Mouse (Mus musculus) A20 (cell line): Measurements from ENCODE around the gene Tardbp.

Source experiments
- DNase-seq: peaks from one replicate; pipeline ENCODE4 v3.0.0-alpha.2; 2011; ENCODE audit warnings: low read depth, low spot score

Tardbp gene

DNA sequence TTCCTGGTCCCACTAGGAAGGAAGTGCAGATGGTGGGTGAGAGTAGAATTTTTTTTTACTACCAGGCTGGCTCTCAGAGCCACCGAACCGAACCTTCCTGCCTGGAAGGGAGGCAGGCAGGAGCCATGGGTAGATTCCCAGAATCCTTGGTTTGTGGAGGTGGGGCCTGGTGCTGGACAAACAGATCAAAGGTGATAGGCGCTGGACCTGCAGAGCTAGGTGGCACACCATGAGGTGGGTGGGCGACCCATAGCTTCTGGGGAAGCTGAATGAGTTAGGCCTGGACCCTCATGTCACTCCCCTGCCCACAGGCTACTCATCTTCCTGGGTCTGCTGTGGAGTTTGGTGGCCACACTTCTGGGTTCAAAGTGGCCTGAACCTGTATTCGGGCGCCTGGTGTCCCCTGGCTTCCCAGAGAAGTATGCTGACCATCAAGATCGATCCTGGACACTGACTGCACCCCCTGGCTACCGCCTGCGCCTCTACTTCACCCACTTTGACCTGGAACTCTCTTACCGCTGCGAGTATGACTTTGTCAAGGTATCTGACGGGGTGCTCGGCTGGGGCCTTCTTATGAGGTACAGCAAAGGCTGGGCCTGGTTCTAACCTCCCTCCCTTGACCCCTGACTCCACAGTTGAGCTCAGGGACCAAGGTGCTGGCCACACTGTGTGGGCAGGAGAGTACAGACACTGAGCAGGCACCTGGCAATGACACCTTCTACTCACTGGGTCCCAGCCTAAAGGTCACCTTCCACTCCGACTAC lies 24.3 kb downstream of the Tardbp start, which contains the start of gene Masp2:
Gene Masp2 (plus strand): TSS at position 198 of the 764 bp plus-strand sequence.
- DNase-seq: no peak

- DNase-seq: no peak
Measured at GRCm38 (mm10) chr4:148601871-148602270, 24.9 kb downstream of the Tardbp start.

DNA sequence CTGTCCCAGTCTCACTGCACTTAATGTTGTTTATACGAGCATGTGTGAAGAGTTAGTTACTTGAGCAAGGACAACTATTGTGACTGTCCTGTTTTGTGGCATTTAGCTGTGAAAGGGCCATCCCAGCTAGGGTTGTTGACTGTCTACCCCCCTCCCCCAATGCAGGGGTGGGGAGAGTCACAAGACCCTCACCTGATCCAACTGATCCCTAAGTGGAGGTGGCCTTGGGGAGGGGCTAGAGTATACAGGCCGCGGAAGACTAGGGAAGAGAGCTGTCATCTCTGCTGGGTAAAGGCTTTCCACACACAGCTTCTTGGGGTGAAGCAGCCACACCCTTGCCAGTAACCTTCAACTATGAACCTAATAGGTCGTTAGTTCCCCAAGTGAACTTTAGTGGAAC lies 26.5 kb downstream of the Tardbp start:
- DNase-seq: no peak

DNA sequence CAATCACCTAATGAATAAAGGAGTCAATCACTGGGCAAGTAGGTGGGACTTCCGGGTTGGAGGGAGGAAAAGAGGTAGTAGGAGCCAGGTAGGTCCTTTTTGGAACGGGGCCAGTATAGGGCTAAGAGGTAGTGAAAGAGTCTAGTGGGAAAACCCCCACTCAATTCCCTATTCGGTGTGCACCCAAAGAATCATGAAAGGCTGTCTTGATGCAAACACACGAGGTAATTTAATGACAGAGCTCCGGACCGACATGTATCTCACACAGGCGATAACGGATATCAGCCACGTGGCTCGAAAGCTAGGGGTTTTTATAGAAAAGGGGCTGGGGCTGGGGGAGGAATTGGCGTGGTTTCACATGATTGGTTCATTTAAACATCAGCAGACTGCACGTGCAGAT lies 28.0 kb downstream of the Tardbp start:
- no peak for DNase-seq

DNA sequence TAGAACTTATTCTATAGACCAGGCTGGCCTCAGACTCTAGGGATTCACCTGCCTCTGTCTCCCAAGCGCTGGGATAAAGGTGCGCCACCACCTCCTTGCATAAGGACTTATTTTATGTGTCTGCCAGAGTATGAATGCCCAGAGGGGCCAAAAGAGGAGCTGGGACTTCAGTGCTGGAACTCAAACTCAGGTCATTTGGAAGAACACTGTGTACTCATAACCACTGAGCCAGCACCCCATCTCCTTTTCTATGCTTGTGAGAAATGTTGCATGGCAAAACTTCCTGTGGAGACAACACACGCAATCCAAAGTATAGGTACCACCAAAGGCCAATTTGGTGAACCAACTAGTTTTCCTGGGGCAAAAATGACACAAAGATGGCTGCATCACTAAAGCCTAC lies 30.1 kb downstream of the Tardbp start:
- no peak for DNase-seq

DNA sequence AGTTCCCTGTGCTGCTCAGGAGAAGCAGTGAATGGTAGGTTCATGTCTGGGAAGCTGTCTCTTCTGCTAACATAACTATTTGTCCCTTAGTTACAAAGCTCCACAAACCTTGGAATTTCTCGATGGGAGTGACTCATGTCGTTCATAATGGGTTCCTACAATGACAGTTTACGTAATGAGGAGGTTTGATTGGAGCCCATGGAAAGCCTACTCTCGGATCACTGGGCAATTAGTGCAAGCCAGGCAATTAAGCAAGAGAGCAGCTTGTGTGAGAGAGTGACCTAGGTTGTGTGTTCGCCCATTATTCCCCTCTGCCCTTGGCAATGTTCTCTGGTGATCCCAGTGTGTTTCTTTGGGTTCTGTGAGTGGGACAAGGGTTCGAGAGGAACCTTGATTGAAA lies 30.9 kb downstream of the Tardbp start:
- DNase-seq: no peak

- DNase-seq: no peak
Measured at GRCm38 (mm10) chr4:148593996-148594395, 32.8 kb downstream of the Tardbp start.

DNA sequence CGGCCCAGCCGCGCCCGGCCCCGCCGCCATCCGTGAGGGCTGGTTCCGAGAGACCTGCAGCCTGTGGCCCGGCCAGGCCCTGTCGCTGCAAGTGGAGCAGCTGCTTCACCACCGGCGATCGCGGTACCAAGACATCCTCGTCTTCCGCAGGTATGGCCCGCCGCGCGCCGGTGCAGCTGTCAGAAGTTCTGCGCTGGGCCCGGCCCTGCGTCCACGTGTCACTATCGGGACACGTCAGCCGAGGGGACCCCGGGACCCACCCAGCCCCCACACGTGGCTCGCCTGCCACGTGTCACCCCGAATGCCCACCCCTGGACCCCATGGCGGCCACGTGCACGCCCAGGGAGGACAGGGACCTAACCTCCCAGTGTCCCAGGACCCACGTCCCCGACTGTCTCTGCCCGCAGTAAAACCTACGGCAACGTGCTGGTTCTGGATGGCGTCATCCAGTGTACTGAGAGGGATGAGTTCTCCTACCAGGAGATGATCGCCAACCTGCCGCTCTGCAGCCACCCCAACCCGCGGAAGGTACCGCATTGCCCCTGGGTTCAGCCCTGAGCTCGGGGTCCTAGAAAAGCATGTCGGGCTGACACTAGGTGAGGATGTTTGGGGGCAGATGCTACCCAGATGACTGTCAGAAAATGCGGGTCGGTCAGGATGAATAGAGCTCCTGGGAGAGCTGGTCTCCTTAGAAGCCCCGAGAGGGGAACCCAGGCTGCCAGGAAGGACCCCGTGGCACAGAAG lies 35.0 kb downstream of the Tardbp start:
- DNase-seq: no peak

- peak; percentile 97 for DNase-seq
Measured at GRCm38 (mm10) chr4:148591171-148591630, 35.6 kb downstream of the Tardbp start, which contains the start of gene Srm. Srm (plus strand) TSS chr4:148591503.

DNA sequence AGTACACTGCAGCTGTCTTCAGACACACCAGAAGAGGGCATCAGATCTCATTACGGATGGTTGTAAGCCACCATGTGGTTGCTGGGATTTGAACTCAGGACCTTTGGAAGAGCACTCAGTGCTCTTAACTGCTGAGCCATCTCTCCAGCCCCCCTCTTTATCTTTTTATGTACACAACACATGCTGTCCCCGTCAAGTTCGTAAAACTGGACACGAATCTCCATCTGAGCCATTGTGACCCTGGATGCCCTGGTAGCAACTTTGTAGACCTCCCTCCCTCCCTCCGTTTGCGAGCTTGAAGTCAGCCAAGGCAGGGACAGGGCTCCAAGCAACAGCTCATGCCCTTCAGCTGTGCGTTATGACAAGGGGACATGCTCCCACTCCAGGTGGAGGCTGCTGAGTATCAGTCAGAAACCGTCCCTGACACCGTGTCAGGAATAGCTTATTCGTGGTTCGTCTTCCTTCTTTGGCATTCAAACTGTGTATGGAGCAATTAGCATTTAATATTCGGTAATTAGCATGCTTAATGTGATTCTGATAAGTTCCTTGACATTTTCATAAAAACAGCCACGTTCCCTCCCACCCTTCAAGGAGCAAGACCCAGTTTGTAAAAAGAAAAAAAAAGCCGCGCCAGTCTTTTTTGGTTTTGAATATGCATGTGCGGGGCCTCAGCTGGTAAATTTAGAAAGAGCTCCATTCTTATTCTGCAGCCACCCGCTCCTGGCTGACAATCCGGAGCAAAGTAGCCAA lies 36.2 kb downstream of the Tardbp start:
- no peak for DNase-seq

DNA sequence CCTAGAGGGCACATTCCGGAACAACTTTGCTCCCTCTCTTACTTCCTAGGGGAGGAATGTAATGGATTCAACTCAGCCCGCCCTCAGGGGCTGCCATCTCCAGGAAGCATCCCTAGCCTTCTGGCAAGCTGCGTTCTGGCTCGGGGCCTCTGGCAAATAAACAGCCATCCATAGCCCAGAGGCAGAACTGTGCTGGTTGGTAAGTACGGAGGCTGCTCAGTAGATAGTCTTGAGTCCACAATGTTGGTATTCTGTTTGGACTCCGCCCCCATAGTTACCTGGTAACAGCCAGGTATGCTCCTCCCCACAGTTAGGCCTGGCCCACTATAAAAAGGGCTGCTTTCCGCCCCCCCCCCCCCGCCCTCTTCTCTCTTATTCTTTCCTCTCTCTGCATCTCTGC lies 37.3 kb downstream of the Tardbp start:
- no peak for DNase-seq

- no peak for DNase-seq
Measured at GRCm38 (mm10) chr4:148588793-148589192, 38.0 kb downstream of the Tardbp start.

GRCm38 (mm10) chr4:148586648-148587047 lies 40.2 kb downstream of the Tardbp start:
- DNase-seq: no peak

- no peak for DNase-seq
Measured at GRCm38 (mm10) chr4:148583257-148583656, 43.6 kb downstream of the Tardbp start.

DNA sequence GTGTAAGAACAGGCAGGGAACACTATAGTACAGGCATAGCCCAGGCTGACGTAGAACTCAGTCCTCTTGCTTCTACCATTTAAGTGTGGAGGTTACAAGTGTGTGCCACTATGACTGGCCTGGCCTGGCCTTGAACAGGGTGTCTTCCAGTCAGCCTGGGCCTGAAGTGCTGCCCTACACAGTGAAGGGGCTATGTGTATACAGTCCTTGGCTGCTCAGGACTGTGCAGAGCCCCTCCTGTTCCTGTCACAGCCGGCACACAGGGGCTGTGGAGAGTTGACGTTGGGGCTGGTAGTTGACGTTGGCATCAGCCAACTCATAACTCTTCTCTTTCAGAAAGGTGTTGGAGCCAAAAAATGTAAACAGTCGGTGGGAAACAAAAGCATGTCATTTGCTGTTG lies 45.4 kb downstream of the Tardbp start:
- no peak for DNase-seq

DNA sequence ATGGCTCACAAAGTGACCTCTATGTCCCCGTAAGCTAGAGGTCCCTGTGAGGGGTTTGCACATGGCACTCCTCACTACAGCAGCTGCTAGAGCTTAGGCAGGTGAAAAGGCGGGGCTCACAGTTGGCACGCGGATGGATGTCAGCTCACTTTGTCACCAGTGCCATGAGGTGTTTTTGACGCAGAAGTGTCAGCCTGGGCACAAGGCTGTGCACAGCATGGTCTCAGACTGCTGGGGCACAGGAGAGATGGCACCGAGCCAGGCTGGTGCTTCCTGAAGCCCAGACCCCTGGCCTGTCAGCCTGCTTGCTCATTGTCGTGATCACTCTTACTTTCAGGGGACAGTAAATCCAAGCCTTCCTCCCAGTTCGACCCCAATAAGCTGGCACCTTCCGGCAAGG lies 46.1 kb downstream of the Tardbp start:
- DNase-seq: no peak

GRCm38 (mm10) chr4:148573222-148573621 lies 53.6 kb downstream of the Tardbp start:
- DNase-seq: no peak

- DNase-seq: no peak
Measured at GRCm38 (mm10) chr4:148570693-148571295, 56.0 kb downstream of the Tardbp start.

- no peak for DNase-seq
Measured at GRCm38 (mm10) chr4:148570138-148570537, 56.7 kb downstream of the Tardbp start.

- DNase-seq: no peak
Measured at GRCm38 (mm10) chr4:148563595-148563994, 63.2 kb downstream of the Tardbp start.

GRCm38 (mm10) chr4:148562676-148563075 lies 64.1 kb downstream of the Tardbp start:
- no peak for DNase-seq
